Mouse (Mus musculus) cerebellum, adult 18-20 months (tissue): ENCODE measurements around the gene Nkain1.

Experiments
- DNase-seq, 2 experiments: peaks; one replicate each; pipeline ENCODE4 v3.0.0; 2021

Gene Nkain1

DNA sequence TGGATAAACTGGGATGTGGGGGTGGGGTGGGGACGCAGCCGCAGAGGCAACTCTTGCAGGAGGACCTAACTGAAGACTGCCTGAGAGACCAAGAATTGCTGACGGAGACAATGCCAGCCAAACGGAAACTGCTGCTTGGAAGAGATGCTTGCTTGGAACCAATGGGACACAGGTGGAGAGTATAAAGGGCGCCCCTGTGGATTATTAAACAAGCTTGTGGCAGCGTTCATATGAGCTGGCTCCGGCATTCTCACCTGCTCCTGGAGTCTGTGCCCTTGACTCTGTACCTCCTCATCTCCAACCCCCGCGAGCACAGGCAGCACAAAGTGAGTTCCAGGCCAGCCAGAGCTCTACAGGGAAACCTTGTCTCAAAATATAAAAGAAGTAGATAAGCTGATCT, 23.5 kb downstream of the Nkain1 start:
- DNase-seq = no peak

DNA sequence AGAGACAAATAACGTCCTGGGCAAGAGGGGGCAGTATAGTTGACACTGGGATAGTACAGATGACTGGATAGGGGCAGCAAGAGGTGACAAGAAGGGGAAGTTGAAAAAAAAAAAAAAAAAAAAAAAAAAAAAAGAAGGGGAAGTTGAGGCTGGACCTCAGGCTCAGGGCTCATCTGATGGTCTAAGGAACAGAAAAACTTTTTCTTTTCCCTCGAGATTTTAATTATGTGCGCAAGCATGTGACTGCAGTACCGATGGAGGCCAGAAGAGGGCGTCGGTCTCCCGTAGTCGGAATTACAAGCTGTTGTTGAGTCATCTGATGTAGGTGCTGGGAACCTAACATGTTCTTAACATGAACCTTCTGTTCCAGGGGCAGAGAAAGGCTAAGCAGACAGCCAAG, 24.8 kb downstream of the Nkain1 start:
- DNase-seq = no peak

DNA sequence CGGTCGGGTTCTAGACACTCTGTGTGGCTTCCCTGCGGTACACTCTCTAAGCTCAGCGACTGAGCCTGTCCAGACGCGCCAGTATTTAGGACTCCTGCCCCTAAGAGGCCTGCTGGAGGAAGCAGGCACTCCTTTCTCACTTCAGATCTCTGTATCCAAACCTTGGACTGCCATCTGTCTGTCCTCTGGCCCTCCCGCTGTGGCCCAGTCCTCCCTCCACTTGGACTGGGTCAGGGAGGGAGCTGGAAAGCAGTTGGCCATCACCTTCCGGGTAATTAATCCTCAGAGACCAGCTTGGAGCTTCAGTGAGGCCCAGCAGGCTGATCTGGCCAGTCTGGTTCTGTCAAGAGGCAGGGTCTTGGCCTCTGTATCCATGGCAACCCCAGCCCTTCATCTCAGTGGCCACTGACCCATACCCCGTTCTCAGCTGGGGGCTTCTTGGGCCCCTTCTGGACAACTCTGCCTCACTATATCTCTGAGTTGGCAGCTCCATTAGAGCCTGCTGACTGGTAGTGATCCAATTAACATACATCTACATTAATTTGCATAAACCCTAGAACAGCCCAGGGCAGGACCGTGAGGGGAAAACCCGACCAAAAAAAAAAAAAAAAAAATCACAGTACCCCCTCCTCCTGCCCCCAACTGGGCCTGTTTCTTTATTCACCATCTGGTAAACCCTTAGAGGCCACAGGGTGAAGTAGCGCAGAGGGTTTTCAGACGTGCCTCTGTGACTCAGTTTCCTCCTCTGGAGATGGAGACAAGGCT, 27.0 kb downstream of the Nkain1 start:
- DNase-seq = peak; percentile 81 to 88

DNA sequence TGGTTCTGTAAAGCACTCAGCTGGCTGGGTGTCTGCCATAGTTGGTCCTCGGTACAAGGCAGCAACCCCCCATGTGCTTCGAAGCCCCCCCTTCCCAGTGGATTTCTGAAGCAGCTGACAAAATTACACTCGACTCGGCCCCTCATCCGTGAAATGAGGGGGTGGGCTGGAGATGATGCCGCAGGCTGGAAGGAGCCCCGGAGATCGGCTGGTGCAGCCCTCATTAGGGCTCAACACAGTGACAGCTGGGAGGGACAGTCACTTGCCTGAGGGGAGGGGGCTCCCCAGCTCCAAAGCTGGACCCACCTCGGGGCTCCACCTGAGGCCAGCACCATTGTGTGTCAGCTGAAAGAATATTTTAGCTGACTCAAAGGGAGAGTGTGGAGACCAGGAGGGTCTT, 29.6 kb downstream of the Nkain1 start:
- no peak for DNase-seq

DNA sequence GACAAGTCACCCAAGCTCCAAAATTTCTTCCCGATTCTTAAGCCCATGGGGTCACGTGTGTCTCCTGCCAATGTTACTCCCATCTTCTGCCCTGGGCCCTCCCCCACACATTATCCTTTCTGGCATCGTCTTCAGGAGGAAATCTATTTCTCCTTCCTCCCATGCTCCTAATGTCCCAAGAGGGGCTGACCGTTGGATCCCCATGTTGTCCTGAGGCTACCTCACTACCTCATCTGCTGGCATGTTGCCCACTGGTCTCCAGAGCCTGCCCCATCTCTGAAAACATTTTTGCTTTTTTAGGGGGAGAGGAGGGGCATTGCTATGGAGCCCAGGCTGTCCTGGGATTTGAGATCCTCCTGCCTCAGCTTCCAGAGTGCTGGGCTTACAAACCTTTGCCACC, 30.9 kb downstream of the Nkain1 start:
- DNase-seq = peak in 1 of 2 experiments; percentile 50

DNA sequence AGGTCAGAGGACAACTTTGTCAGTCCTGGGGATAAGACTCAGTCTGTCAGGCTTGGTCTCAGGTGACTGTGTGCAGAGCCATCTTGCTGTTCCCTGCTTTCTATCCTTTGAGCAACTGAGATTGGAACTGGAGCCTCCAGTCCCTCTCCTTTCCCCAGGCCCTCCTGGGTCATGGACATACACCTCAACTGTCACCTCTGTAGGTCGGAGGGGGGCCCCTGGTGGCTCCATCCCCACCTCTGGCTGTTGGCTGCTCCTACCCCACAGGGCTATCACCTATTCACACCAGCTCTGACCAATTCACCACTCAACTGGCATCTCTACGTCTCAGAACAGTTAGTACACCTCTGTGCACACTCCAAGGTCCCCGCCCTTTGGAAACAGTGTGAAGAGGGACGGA, 33.1 kb downstream of the Nkain1 start:
- peak in 1 of 2 experiments; percentile 33 for DNase-seq

DNA sequence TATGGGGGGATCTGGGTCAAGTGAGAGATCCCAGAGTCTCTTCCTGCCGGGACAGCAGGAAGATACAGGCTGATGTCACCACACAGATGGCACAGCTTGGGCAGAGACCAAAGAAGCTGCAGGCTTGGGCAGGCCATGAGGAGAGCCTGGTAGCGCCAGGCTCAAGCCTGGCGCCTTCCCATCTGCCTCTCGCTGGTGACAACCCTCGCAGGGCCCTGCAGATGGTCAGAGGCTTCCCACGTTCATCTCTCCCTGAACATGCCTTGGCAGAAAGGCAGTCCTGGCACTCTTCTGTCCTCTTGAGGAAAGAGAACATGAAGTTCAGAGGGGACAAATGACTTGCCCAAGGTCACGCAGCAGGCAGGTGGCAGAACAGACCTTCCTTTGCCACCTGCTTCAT, 34.3 kb downstream of the Nkain1 start:
- peak; percentile 92 to 95 for DNase-seq

DNA sequence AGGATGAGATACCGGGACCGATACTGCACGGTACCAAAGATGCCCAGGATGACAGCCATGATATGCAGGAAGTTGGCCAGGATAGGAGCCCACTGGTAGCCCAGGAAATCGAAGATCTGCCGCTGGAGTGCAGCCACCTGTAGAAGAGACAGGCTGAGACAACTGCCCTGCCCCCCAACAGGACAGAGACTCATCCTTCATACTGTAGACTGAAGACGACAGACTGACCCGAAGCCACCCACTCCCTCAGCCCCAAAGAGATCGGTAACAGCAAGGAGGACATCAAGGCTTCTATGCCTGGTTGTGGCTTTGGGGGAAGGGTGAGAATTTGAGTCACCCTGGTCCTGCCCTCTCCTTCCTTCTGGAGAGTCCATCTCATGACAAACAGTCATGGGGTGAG, 34.9 kb downstream of the Nkain1 start:
- DNase-seq = peak; percentile 51 to 59

DNA sequence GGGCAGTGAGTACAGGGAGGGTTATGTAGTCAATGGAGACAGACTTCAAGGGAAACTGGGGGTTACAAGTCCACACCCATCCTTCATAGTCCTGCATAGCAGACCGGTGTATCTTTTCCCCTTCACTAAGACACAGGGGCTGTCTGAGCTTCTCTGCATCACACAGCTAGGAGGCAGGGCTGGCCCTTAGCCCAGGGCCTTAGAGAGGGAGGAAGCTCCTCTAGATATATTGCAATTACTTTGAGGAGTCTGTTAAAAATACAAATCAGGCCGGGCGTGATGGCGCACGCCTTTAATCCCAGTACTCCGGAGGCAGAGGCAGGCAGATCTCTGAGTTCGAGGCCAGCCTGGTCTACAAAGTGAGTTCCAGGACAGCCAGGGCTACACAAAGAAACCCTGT, 36.6 kb downstream of the Nkain1 start:
- DNase-seq = peak in 1 of 2 experiments; percentile 45

DNA sequence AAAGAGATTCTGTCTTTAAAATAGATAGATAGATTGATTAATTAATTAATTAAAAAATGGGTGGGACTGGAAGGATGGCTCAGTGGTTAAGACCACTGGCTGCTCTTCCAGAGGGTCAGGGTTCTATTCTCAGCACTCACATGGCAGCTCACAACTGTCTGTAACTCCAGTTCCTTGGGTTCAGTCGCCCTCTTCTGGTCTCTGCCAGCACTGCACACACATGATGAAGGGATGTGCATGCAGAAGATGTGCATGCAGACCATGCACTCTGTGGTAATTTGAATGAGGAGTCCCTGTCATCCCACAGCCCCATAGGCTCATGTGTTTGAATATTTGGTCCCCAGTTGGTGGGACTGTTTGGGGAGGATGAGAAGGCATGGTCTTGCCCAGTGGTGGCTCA, 38.2 kb downstream of the Nkain1 start:
- DNase-seq = peak in 1 of 2 experiments; percentile 32

DNA sequence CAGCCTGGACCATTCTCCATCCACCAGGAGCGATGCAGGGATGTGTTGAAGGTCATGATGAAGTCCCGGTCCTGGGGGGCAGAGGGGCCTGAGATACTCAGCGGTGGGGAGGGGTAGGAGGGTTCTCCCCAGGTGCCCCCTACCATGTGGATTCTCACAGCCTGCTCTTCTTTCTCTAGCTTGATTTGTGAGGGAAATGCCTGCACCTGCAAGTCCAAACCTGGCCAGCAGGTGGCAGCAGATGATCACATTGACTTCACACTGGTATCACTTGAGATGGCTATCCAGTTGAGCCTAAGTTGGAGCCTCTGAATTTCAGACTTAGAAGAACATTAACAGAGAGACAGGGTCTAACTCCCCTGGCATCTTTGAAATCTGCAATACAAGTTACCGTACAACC, 40.0 kb downstream of the Nkain1 start:
- DNase-seq = peak; percentile 87 to 95

DNA sequence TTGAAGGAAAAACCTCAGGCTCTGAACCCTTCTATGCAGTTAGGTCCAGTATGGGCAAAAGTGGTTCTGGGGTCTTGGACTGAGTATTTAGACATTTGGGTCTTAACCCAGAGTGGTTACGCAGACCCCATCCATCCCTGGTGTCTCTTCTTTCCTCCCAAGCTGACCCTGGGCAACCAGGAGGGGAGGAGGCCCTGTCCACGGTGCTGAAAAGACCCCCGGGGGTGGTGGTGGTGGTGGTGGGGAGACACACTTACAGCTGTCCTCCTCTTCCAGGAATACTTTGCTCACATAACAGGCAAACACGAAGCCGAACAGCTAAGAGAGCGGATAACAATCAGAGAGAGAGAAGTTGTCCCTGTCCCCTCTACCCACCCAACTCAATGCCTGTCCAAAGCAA, 41.6 kb downstream of the Nkain1 start:
- DNase-seq = no peak

DNA sequence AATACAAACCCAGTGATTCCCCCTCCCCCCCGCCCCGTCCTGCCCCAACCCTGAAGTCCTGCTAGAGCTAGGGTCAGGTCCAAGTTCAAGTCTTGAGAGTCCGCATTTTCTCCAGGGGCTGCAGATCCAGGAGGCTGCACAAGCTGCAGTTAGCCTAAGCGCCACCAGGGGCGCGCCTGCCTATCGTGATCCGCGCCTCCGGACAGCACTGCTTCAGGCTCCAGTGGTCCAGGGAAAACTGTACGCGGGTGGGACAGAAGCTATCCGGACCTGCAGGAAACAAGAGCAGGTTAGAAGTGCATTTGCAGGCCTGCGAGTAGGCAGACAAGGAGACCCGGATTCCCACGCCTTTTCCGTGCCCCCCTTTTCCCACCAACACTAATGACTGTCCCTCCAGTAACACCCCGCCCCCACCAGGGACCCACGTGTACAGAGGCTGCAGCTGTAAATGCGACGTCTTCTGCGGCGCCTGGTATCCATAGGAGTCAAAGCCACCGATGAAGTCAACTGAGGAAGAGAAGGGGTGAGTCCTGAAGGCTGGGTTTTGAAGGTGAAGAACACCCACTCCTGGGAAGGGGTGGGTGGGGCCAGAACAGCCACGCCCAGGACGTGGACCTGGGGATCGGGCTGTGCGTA, 42.2 kb downstream of the Nkain1 start:
- DNase-seq = peak; percentile 80 to 87

DNA sequence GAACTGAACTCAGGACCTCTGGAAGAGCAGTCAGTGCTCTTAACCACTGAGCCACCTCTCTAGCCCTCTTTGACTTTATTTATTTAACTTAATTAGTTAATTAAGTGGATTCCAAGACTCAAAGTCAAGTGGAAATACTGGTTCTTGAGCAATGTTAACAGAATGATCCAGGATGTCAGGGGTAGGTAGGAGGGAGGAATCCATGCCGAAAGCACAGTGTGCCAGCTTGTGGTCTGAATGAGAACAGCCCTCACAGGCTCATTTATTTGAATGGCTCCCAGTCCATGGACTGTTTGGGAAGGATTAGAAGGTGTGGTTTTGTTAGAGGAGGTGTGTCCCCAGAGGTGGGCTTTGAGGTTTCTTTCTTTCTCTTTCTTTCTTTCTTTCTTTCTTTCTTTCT, 46.2 kb downstream of the Nkain1 start:
- DNase-seq = no peak

DNA sequence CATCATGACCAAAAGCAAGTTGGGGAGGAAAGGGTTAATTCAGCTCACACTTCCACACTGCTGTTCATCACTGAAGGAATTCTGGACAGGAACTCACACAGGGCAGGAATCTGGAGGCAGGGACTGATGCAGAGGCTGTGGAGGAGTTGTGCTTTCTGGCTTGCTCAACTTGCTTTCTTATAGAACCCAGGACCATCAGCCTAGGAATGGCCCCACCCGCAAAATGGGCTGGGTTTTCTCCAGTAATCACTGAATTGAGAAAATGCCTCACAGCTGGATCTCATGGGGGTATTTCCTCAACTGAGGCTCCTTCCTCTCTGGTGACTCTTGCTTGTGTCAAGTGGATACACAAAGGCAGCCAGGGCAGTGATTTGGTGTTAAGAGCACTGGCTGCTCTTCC, 48.9 kb downstream of the Nkain1 start:
- DNase-seq = no peak

DNA sequence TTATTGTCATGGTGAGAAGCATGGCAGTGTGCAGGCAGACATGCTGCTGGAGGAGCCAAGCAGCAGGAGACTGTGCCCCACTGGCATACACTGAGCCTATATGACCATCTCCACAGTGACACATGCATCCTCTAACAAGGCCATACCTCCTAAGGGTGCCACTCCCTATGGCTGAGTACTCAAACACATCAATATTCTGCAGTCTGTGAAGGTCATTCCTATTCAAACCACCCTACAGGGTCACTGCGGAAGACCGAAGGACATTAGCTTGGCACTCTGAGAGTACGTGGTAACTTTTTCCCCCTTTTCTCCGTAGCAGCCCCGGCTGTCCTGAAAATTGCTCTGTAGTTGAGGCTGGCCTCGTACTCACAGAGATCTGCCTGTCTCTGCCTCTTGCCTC, 52.5 kb downstream of the Nkain1 start:
- DNase-seq = no peak

DNA sequence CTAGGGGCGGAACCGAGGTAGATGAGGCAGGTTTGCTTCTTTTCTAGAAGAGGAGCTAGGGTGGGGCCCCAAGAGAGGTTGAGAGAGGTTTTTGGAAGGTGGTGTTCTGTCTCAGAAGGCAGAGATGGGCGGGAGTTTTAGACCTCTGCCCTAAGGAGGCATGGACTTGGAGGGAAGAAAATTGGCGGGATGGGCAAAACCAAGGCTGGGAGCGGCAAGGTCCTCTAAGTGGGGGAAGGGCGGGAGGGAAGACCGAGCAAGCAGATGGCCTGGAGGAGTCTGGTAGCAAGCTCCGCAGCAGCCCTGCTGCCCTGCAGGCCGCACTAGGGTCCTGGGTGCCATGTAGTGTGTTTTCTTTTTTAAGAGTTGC, 53.5 kb downstream of the Nkain1 start:
- DNase-seq = no peak

DNA sequence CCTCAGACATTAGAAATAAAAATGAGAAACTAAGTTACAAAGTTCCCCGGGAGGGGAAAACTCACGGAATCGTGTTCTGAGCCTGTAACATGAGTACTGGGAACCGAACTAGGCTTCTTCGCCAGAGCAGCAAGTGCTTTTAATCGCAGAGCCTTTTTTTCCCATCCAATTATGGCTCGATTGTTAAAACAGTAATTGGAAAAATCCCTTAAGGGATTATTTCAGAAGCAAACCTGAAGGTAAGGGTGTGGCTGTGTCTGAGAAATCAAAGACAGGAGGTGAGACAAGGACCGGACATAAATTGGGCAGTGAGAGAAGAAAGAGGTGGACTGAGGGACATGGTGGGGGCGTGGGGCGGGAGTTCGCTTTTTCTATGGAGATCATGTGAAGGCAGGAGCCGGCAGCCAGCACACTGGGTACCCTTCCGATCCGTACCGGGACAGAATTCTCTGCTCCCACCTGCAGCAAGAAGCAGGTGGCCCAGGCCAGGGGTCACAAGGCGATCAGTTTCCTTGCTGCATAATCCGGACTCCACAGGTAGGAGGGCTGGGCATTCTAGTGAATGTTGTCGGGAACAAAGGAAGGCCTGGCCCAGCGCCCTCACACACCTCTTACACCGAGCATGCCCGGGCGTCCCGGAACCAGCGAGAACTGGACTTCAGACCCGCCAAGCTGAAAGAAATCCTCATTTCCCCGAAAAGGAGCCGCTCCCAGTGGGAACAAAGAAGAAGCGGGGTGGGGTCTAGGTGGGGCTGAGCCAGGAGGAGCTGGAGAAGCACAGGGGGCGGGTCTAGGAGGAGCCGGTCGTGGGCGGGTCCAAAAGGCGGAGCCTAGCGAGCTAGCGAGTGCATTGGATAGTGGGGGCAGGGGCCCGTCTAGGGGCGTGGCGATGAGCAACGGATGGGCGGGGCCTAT, 54.1 kb downstream of the Nkain1 start:
- DNase-seq = peak; percentile 91 to 96

DNA sequence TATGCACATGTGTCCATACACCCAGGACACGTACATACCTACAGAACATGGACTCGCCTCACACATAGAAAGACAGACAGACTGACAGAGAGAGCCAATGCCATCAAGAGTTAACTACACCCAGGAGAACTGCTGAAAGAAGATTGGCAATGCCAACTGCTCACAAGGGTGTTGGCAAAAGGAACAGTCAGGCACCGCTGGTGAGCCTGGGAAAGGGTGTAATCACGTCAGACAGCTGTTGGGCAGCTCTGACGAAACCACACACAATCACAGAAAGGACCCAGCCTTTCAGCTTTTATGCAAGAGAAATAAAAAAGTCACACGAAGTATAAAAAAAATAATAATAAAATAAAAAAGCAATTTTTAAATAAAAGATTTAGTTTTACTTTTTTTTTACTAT, 57.5 kb downstream of the Nkain1 start:
- DNase-seq = no peak
